Mouse (Mus musculus): ENCODE data around the gene Laptm4a. TPM values are rescaled to one million over a fixed set of nuclear protein-coding genes. Genes with fewer than 3 reads are reported as not detected.

Gene Laptm4a
- polyA plus RNA-seq, 1 experiment from 2014 or later = 313 TPM

DNA sequence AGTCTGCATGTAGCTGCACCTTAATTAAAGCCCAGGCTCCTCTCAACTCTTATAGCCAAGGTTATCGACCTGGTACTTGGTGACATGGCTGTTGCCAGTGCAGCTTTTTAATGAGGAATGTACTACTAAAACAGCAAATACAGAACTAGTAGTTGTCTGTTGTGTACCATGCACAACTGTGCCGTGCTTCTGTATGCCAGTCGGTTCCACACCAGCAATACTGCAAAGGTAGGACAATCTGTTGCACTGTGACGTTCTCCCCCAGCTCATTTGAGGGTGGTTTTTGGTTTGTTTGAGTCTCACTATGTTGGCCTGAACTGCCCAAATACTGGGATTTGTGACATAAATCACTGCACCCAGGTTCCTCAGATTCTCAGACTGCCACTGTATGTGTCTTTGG is 18.0 kb downstream of the Laptm4a start:
- no peak overlapping the region for H3K4me2 ChIP-seq (ENCODE audit: low read depth, low read length)
- H3K4me1 ChIP-seq (ENCODE audit: control insufficient read depth, insufficient read depth, low read length) = peaks cover 12% of the 10 kb centered on the region
- peaks cover 43% of the 10 kb centered on the region for H3K36me3 ChIP-seq (ENCODE audit: control insufficient read depth, insufficient read depth)
- H3K27me3 ChIP-seq (ENCODE audit: control insufficient read depth, insufficient read depth, low read length) = no peaks in the 10 kb centered on the region
- H3K9ac ChIP-seq (ENCODE audit: low read length) = no peak overlapping the region
- no peak overlapping the region for H3K4me3 ChIP-seq (ENCODE audit: low read length)
- 91% methylated on average over 4 of the region's 4 CpGs for WGBS
- no peaks in the 10 kb centered on the region for H3K9me3 ChIP-seq (replicated peaks; ENCODE audit: control insufficient read depth, low read length)
- ATAC-seq (replicated peaks; ENCODE audit: extremely low read depth, insufficient read depth, low FRiP score) = no peak
- H3K27ac ChIP-seq (ENCODE audit: low read length) = no peak overlapping the region

DNA sequence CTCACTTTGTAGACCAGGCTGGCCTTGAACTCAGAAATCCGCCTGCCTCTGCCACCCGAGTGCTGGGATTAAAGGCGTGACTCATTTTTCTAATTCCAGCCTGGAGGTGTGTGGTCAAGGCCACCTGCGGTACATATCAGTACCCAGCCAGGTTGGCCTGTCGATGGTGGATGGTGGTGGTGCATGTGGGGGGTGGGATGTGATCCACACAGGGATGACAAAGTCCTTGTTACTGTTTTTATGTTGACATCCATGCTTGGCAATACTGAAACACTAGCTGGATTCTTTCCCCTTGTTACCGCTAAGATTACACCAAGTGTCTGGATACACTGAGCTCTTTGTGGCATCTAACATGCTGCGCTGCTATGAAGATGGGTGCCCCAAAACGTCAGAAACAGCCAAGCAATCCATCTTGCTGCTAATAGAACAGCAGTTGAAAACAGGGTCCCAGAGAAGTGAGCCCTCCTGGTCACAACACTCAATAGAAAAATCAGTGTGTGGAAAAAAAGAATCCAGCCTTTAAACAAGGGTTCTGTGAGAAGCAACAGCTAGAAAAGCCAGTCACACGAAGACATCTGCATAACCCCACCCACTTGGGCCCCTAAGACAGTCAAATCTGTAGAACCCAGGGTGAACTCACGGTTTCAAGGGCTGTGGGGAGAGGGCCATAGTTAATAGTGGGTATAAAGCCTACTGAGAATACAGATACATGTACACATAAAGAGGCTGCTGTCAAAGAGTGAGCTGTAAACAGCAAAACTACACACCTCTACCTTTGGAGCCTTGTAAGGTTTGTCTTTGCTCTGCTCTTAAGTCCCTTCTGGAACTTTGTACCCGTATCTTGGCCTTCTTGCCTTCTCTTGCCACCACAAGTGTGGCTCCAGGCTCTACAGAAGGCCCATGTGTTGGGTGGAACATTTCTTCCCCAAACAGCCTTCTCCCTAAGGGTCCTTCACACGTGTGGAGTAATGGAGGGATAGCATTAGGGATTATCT is 18.8 kb downstream of the Laptm4a start:
- Histone ChIP-seq H3K4me2 (ENCODE audit: low read depth, low read length) (no peak overlapping the region), H3K27ac (ENCODE audit: low read length) (no peak overlapping the region), H3K27me3 (ENCODE audit: control insufficient read depth, insufficient read depth, low read length) (no peaks in the 10 kb centered on the region), H3K4me3 (ENCODE audit: low read length) (no peak overlapping the region), H3K4me1 (ENCODE audit: control insufficient read depth, insufficient read depth, low read length) (peaks cover 4% of the 10 kb centered on the region), H3K36me3 (ENCODE audit: control insufficient read depth, insufficient read depth) (peaks cover 35% of the 10 kb centered on the region), H3K9ac (ENCODE audit: low read length) (no peak overlapping the region), H3K9me3 (replicated peaks; ENCODE audit: control insufficient read depth, low read length) (no peaks in the 10 kb centered on the region)
- 66% methylated on average over 12 of the region's 12 CpGs for WGBS
- no peak for ATAC-seq (replicated peaks; ENCODE audit: extremely low read depth, insufficient read depth, low FRiP score)

DNA sequence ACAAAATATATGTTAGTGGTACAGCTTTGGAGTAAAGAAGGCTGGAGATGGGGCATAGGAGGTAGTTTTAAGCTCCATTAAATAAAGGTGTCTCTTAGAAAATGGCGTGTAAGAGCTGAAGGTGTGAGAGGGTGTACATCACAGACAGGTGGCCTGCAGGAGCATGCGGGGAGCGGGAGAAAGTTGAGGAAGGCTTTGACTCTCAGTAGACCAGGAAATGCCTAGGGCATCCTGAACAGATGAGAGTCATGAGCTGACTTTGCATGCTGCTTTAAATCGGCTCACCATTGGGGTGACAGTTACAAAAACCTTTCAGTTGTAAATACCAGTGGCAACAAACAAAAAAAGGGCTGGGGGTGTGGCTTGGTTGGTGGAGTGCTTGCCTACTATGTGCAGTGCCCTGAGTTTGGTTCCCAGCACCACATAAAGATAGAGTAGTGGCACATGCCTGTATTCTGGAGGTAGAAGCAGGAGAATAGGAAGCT is 19.7 kb downstream of the Laptm4a start:
- no peak for ATAC-seq (replicated peaks; ENCODE audit: extremely low read depth, insufficient read depth, low FRiP score)
- H3K4me1 ChIP-seq (ENCODE audit: control insufficient read depth, insufficient read depth, low read length) = no peaks in the 10 kb centered on the region
- no peaks in the 10 kb centered on the region for H3K9me3 ChIP-seq (replicated peaks; ENCODE audit: control insufficient read depth, low read length)
- H3K4me2 ChIP-seq (ENCODE audit: low read depth, low read length) = no peak overlapping the region
- no peak overlapping the region for H3K9ac ChIP-seq (ENCODE audit: low read length)
- no peak overlapping the region for H3K27ac ChIP-seq (ENCODE audit: low read length)
- peaks cover 27% of the 10 kb centered on the region for H3K36me3 ChIP-seq (ENCODE audit: control insufficient read depth, insufficient read depth)
- H3K27me3 ChIP-seq (ENCODE audit: control insufficient read depth, insufficient read depth, low read length) = no peaks in the 10 kb centered on the region
- H3K4me3 ChIP-seq (ENCODE audit: low read length) = no peak overlapping the region
- WGBS = 71% methylated on average over 4 of the region's 4 CpGs

DNA sequence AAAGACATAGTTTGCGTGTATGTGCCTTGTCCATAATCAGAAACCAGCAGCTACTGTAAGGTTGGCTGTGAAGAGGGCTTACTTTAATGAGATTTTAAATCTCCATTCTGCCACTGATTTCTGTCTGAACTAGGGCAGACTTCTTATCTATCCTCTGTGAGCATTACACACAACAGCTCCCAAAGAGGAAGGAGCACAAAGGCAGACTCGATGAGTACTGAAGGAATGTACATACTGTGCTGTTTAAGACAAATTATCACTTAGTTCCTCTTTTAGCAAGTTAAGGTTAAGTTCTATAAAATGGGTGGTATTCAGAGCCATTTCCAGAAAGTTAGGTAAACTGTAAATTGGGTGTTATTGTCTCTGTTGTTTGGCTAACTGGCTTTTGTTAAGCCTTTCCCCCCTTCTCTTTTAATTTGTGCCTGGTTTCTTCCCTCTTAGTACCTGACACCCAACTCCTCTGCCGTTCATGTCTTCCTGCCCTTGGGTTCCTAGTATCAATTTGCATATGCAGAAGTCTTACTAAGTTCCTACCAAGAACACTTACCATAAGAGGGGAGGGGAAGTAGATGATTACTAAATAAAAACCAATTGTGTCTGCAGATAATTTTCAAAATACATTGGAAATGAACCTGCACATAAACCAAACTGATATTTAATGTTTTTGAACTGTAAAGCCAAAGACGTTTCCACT is 20.4 kb downstream of the Laptm4a start:
- Histone ChIP-seq H3K4me2 (ENCODE audit: low read depth, low read length) (no peak overlapping the region), H3K27ac (ENCODE audit: low read length) (no peak overlapping the region), H3K27me3 (ENCODE audit: control insufficient read depth, insufficient read depth, low read length) (no peaks in the 10 kb centered on the region; the same call in 1 of the 2 replicates), H3K9ac (ENCODE audit: low read length) (no peak overlapping the region), H3K4me3 (ENCODE audit: low read length) (no peak overlapping the region), H3K4me1 (ENCODE audit: control insufficient read depth, insufficient read depth, low read length) (no peaks in the 10 kb centered on the region), H3K36me3 (ENCODE audit: control insufficient read depth, insufficient read depth) (peaks cover 20% of the 10 kb centered on the region), H3K9me3 (replicated peaks; ENCODE audit: control insufficient read depth, low read length) (no peaks in the 10 kb centered on the region)
- no peak for ATAC-seq (replicated peaks; ENCODE audit: extremely low read depth, insufficient read depth, low FRiP score)
- 41% methylated on average over 4 of the region's 4 CpGs for WGBS

DNA sequence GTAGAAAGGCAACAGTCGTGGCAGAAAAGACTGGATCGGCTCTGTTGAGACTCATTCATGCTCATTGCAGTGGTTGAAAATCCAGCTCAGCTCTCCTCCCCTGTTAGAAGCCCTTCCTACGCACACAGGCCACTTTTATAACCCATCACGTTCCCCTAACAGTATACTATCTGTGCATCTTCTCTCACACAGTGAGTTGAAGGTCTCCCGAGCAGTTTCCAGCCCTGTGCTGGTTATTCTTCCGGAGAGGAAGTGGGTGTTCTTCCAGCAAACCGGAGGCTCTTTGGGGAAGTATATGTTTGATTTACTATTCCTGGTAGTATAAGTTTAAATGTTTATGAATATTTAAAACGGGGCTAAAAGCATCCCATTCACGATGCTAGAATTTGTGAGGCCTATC is 25.7 kb downstream of the Laptm4a start:
- H3K9ac ChIP-seq (ENCODE audit: low read length) = no peak overlapping the region; the same call in 1 of the 2 replicates
- H3K36me3 ChIP-seq (ENCODE audit: control insufficient read depth, insufficient read depth) = no peaks in the 10 kb centered on the region
- H3K4me2 ChIP-seq (ENCODE audit: low read depth, low read length) = peak overlapping the region; percentile 99
- H3K27me3 ChIP-seq (ENCODE audit: control insufficient read depth, insufficient read depth, low read length) = peaks cover 5% of the 10 kb centered on the region; the same call in 1 of the 2 replicates
- H3K4me3 ChIP-seq (ENCODE audit: low read length) = peak overlapping the region; percentile 59
- ATAC-seq (replicated peaks; ENCODE audit: extremely low read depth, insufficient read depth, low FRiP score) = no peak
- WGBS = 45% methylated on average over 9 of the region's 9 CpGs
- H3K9me3 ChIP-seq (replicated peaks; ENCODE audit: control insufficient read depth, low read length) = no peaks in the 10 kb centered on the region
- H3K27ac ChIP-seq (ENCODE audit: low read length) = no peak overlapping the region
- H3K4me1 ChIP-seq (ENCODE audit: control insufficient read depth, insufficient read depth, low read length) = peaks cover 8% of the 10 kb centered on the region

DNA sequence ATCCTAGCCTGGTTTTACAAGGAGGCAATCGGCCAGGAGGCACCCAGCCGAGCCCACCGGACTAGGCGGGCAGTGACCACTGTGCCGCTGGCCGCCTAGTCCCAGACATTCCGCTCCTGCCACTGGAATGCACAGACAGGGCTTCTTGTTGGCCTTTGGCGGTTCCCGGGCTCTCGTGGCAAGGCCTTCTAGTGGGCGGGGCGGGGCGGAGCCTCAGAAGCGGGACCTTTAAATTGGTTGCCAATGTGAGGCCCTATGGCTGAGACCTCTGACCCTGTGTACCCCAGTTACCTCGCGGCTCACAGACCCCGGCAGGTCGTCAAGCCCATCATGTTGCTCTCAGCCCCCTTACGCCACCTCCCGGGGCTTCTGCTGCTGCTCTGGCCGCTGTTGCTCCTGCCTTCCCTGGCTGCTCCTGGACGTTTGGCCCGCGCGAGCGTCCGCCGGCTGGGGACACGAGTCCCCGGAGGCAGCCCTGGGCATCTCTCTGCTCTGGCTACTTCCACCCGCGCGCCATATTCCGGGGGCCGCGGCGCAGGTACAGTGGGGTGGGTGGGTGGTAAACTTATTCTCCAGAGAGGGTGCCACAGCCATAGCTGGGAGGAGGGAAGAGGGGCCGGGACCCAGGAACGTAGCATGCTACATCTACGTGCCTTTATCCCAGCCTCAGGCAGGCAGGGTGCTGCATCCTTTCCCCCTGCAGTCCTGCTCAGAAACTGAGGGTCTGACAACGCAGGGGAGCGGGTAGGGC is 26.4 kb downstream of the Laptm4a start, which contains the start of gene Matn3:
Matn3 (plus strand) TSS at position 216 of the 751 bp plus-strand sequence.
- Histone ChIP-seq H3K9ac (ENCODE audit: low read length) (peak within 1 kb of the TSS; percentile 70), H3K36me3 (ENCODE audit: control insufficient read depth, insufficient read depth) (no peaks in the 10 kb centered on the region), H3K27me3 (ENCODE audit: control insufficient read depth, insufficient read depth, low read length) (peaks cover 5% of the 10 kb centered on the region; the same call in 1 of the 2 replicates), H3K4me3 (ENCODE audit: low read length) (peak within 1 kb of the TSS; percentile 59), H3K9me3 (replicated peaks; ENCODE audit: control insufficient read depth, low read length) (no peaks in the 10 kb centered on the region), H3K27ac (ENCODE audit: low read length) (no peak within 1 kb of the TSS), H3K4me1 (ENCODE audit: control insufficient read depth, insufficient read depth, low read length) (peaks cover 8% of the 10 kb centered on the region), H3K4me2 (ENCODE audit: low read depth, low read length) (peak within 1 kb of the TSS; percentile 99)
- ATAC-seq (replicated peaks; ENCODE audit: extremely low read depth, insufficient read depth, low FRiP score) = peak; percentile 60; the same call in 1 of the 2 replicates
- WGBS = under 1% methylated on average over 42 of the region's 42 CpGs

DNA sequence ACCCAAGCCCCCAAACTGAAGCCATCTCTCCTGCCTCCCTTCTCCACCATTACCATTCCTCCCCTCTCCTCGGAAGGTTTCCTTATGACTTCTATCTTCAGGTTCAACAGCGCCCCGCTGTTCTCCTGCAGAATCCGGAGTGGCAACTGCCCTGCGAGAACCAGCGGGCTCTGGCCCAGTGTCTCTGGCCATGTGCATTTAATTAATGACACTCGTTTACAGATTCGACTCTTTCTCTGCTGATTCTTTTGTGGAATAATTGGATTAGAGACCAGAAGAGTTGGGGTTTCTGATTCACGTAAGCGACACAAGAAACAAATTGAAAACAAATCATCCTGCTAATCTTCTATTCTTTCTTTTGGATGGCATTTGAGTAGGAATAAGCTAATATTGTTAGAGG is 31.7 kb downstream of the Laptm4a start:
- no peak overlapping the region for H3K27ac ChIP-seq (ENCODE audit: low read length)
- peaks cover 2% of the 10 kb centered on the region; the same call in 1 of the 2 replicates for H3K4me1 ChIP-seq (ENCODE audit: control insufficient read depth, insufficient read depth, low read length)
- no peaks in the 10 kb centered on the region for H3K9me3 ChIP-seq (replicated peaks; ENCODE audit: control insufficient read depth, low read length)
- no peak overlapping the region for H3K4me3 ChIP-seq (ENCODE audit: low read length)
- H3K4me2 ChIP-seq (ENCODE audit: low read depth, low read length) = no peak overlapping the region
- no peaks in the 10 kb centered on the region for H3K36me3 ChIP-seq (ENCODE audit: control insufficient read depth, insufficient read depth)
- no peak for ATAC-seq (replicated peaks; ENCODE audit: extremely low read depth, insufficient read depth, low FRiP score)
- H3K27me3 ChIP-seq (ENCODE audit: control insufficient read depth, insufficient read depth, low read length) = peaks cover 5% of the 10 kb centered on the region; the same call in 1 of the 2 replicates
- 86% methylated on average over 10 of the region's 10 CpGs for WGBS
- no peak overlapping the region for H3K9ac ChIP-seq (ENCODE audit: low read length)

DNA sequence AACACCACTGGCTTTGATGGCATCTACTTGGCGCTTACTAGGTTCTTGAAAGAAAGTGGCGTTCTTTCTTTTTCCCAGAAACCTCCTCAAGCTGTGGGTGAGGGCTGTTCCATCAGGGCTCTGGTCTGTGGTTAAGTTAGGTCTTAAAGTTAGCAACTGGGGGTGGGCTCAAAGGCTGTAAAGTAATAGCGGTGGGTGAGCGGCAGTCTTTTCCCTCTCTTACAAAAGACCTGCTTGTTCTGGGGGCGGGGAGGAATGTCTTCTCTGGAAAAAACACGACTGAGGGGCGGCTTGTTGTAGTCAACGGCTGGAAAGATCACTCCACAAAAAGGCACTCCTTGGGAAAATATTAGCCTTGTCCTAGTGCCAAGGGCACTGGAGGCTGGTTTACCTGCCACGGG is 32.7 kb downstream of the Laptm4a start:
- H3K27ac ChIP-seq (ENCODE audit: low read length) = no peak overlapping the region
- no peak for ATAC-seq (replicated peaks; ENCODE audit: extremely low read depth, insufficient read depth, low FRiP score)

More for the DNA sequence above, 32.7 kb downstream of the Laptm4a start:
- Histone ChIP-seq H3K4me2 (ENCODE audit: low read depth, low read length) (no peak overlapping the region), H3K4me1 (ENCODE audit: control insufficient read depth, insufficient read depth, low read length) (no peaks in the 10 kb centered on the region), H3K36me3 (ENCODE audit: control insufficient read depth, insufficient read depth) (no peaks in the 10 kb centered on the region), H3K4me3 (ENCODE audit: low read length) (no peak overlapping the region), H3K9me3 (replicated peaks; ENCODE audit: control insufficient read depth, low read length) (no peaks in the 10 kb centered on the region), H3K9ac (ENCODE audit: low read length) (no peak overlapping the region), H3K27me3 (ENCODE audit: control insufficient read depth, insufficient read depth, low read length) (peaks cover 2% of the 10 kb centered on the region; the same call in 1 of the 2 replicates)
- 71% methylated on average over 9 of the region's 9 CpGs for WGBS

Data from heart, embryonic 16.5 days (tissue).